8 mouse cellular contexts compared by ENCODE assay signal in genomic region chr11:5062326-5062725, GRCm38 (mm10). TPM values are rescaled to one million over a fixed set of nuclear protein-coding genes. Genes with fewer than 3 reads are reported as not detected.
DNase-seq lines count a peak whose midpoint lies in the region; ATAC-seq lines count a peak whose summit lies in the region.

No protein-coding gene starts in this region.

- intact Hi-C loops in left cerebral cortex, postnatal 4 days (cut with DNase I), result loop anchor here (10.0 kb wide), 1 partner anchor 48 kb away; no protein-coding TSS in a partner anchor

- H3K27ac ChIP-seq in kidney, embryonic 15.5 days, result no peak overlapping the region
- H3K27ac ChIP-seq in embryonic facial prominence, embryonic 11.5 days (replicated peaks; ENCODE audit: low read depth, low read length), result no peak overlapping the region
- no peak overlapping the region for H3K27ac ChIP-seq in intestine, embryonic 16.5 days (ENCODE audit: low read length)
- H3K27ac ChIP-seq in neural tube, embryonic 12.5 days, result no peak overlapping the region

- peak overlapping the region; percentile 44; the same call in 1 of the 2 replicates for H3K9ac ChIP-seq in kidney, embryonic 15.5 days
- 0 out of 2 replicates have a peak overlapping the region, but pooled peaks have one; percentile 28 for H3K9ac ChIP-seq in embryonic facial prominence, embryonic 11.5 days (replicated peaks; ENCODE audit: low read length)
- H3K9ac ChIP-seq in intestine, embryonic 16.5 days (ENCODE audit: low read depth, low read length), result peak overlapping the region; percentile 54
- no peak overlapping the region for H3K9ac ChIP-seq in neural tube, embryonic 12.5 days

- no peak for ATAC-seq in kidney, embryonic 15.5 days (replicated peaks; ENCODE audit: low FRiP score)
- no peak for ATAC-seq in embryonic facial prominence, embryonic 11.5 days (replicated peaks; ENCODE audit: insufficient number of reproducible peaks, low FRiP score, low TSS enrichment, low read depth)
- ATAC-seq in intestine, embryonic 16.5 days, result peak; percentile 2; the same call in 1 of the 2 replicates
- no peak for ATAC-seq in neural tube, embryonic 12.5 days (ENCODE audit: low FRiP score, low read depth)

- H3K9me3 ChIP-seq in kidney, embryonic 15.5 days (replicated peaks), result no peaks in the 10 kb centered on the region
- H3K9me3 ChIP-seq in embryonic facial prominence, embryonic 11.5 days (replicated peaks; ENCODE audit: control insufficient read depth, low read length), result no peaks in the 10 kb centered on the region
- H3K9me3 ChIP-seq in intestine, embryonic 16.5 days (ENCODE audit: control insufficient read depth, low read length), result no peaks in the 10 kb centered on the region
- no peaks in the 10 kb centered on the region for H3K9me3 ChIP-seq in neural tube, embryonic 12.5 days

- no peak for DNase-seq in kidney, postnatal 14 days
- no peak for DNase-seq in embryonic facial prominence, embryonic 11.5 days (ENCODE audit: low spot score)
- no peak for DNase-seq in left cerebral cortex, postnatal 4 days
- no peak for DNase-seq in ovary, adult 18-20 months (ENCODE audit: low spot score)
- no peak for DNase-seq in adrenal gland, postnatal 4 days (ENCODE audit: low spot score in 2 of 2)

- H3K36me3 ChIP-seq in kidney, embryonic 15.5 days, result 0 out of 2 replicates have a peak, but pooled peaks cover 3% of the 10 kb centered on the region
- no peaks in the 10 kb centered on the region for H3K36me3 ChIP-seq in embryonic facial prominence, embryonic 11.5 days (replicated peaks; ENCODE audit: control insufficient read depth, insufficient read depth, low read depth, low read length)
- H3K36me3 ChIP-seq in intestine, embryonic 16.5 days (ENCODE audit: control insufficient read depth, insufficient read depth, low read length), result no peaks in the 10 kb centered on the region
- H3K36me3 ChIP-seq in neural tube, embryonic 12.5 days, result no peaks in the 10 kb centered on the region

- WGBS in kidney, embryonic 15.5 days, result 21% methylated on average over 13 of the region's 13 CpGs
- WGBS in embryonic facial prominence, embryonic 11.5 days, result 12% methylated on average over 13 of the region's 13 CpGs
- WGBS in intestine, embryonic 16.5 days, result 28% methylated on average over 13 of the region's 13 CpGs
- WGBS in neural tube, embryonic 12.5 days, result 16% methylated on average over 13 of the region's 13 CpGs

- peaks cover 66% of the 10 kb centered on the region for H3K27me3 ChIP-seq in kidney, embryonic 15.5 days
- peaks cover 69% of the 10 kb centered on the region for H3K27me3 ChIP-seq in embryonic facial prominence, embryonic 11.5 days (ENCODE audit: control insufficient read depth, insufficient read depth, low read length)
- peaks cover 35% of the 10 kb centered on the region for H3K27me3 ChIP-seq in intestine, embryonic 16.5 days (replicated peaks; ENCODE audit: control insufficient read depth, insufficient read depth, low read length)
- peaks cover 75% of the 10 kb centered on the region for H3K27me3 ChIP-seq in neural tube, embryonic 12.5 days (replicated peaks)

- H3K4me2 ChIP-seq in kidney, embryonic 15.5 days, result peak overlapping the region; percentile 78
- peak overlapping the region; percentile 71 for H3K4me2 ChIP-seq in embryonic facial prominence, embryonic 11.5 days (ENCODE audit: low read depth, low read length)
- peak overlapping the region; percentile 76 for H3K4me2 ChIP-seq in intestine, embryonic 16.5 days (ENCODE audit: low read depth, low read length)
- peak overlapping the region; percentile 64 for H3K4me2 ChIP-seq in neural tube, embryonic 12.5 days (replicated peaks)

- H3K4me1 ChIP-seq in kidney, embryonic 15.5 days, result peaks cover 74% of the 10 kb centered on the region
- peaks cover 17% of the 10 kb centered on the region for H3K4me1 ChIP-seq in embryonic facial prominence, embryonic 11.5 days (ENCODE audit: control insufficient read depth, insufficient read depth, low read length)
- H3K4me1 ChIP-seq in intestine, embryonic 16.5 days (ENCODE audit: control insufficient read depth, insufficient read depth, low read length), result peaks cover 48% of the 10 kb centered on the region
- H3K4me1 ChIP-seq in neural tube, embryonic 12.5 days, result peaks cover 55% of the 10 kb centered on the region

- H3K4me3 ChIP-seq in kidney, embryonic 15.5 days (replicated peaks), result peak overlapping the region; percentile 41
- peak overlapping the region; percentile 23 for H3K4me3 ChIP-seq in embryonic facial prominence, embryonic 11.5 days (ENCODE audit: low read depth, low read length)
- peak overlapping the region; percentile 46 for H3K4me3 ChIP-seq in intestine, embryonic 16.5 days (ENCODE audit: low read length)
- H3K4me3 ChIP-seq in neural tube, embryonic 12.5 days, result peak overlapping the region; percentile 29

RNA-seq across cellular contexts. Expression of gene Gas2l1, which starts 2.8 kb away (rescaled TPM):
- polyA plus RNA-seq in kidney, embryonic 15.5 days (2015; fragmentation: Nextera tagmentation; extraction: Ambion mirVana), result 33.1 and 34.6 TPM in 2 replicates
- polyA plus RNA-seq in embryonic facial prominence, embryonic 11.5 days (2014; fragmentation: Nextera tagmentation; extraction: Ambion mirVana), result 24.1 and 27.8 TPM in 2 replicates
- 17.5 and 21.0 TPM in 2 replicates for polyA plus RNA-seq in intestine, embryonic 16.5 days (2015; fragmentation: Nextera tagmentation; extraction: Ambion mirVana)
- 36.5 and 39.9 TPM in 2 replicates for polyA plus RNA-seq in neural tube, embryonic 12.5 days (2016; fragmentation: Nextera tagmentation; extraction: Ambion mirVana)
- 10 to 100 TPM; 37.8 to 42.0 TPM for total RNA-seq in left cerebral cortex, postnatal 4 days (2021)
- total RNA-seq in adrenal gland, postnatal 4 days (2021), result 10 to 100 TPM; 39.2 to 39.8 TPM

RNA-seq across cellular contexts. Expression of gene Rasl10a, which starts 4.4 kb away (rescaled TPM):
- polyA plus RNA-seq in kidney, embryonic 15.5 days (2015; fragmentation: Nextera tagmentation; extraction: Ambion mirVana), result 2.8 and 4.2 TPM in 2 replicates
- polyA plus RNA-seq in embryonic facial prominence, embryonic 11.5 days (2014; fragmentation: Nextera tagmentation; extraction: Ambion mirVana), result 0.49 and 0.63 TPM in 2 replicates
- 0.69 and 0.71 TPM in 2 replicates for polyA plus RNA-seq in intestine, embryonic 16.5 days (2015; fragmentation: Nextera tagmentation; extraction: Ambion mirVana)
- 0.75 and 0.92 TPM in 2 replicates for polyA plus RNA-seq in neural tube, embryonic 12.5 days (2016; fragmentation: Nextera tagmentation; extraction: Ambion mirVana)
- total RNA-seq in left cerebral cortex, postnatal 4 days (2021), result 10 to 100 TPM; 20.0 to 20.1 TPM
- 1 to 10 TPM in 1 of 2 experiments, under 1 TPM in 1; 0.65 to 1.2 TPM for total RNA-seq in adrenal gland, postnatal 4 days (2021)

RNA-seq across cellular contexts. Expression of gene Rhbdd3, which starts 36.4 kb away (rescaled TPM):
- 26.4 and 31.9 TPM in 2 replicates for polyA plus RNA-seq in kidney, embryonic 15.5 days (2015; fragmentation: Nextera tagmentation; extraction: Ambion mirVana)
- polyA plus RNA-seq in embryonic facial prominence, embryonic 11.5 days (2014; fragmentation: Nextera tagmentation; extraction: Ambion mirVana), result 15.3 and 21.4 TPM in 2 replicates
- 27.8 and 32.5 TPM in 2 replicates for polyA plus RNA-seq in intestine, embryonic 16.5 days (2015; fragmentation: Nextera tagmentation; extraction: Ambion mirVana)
- polyA plus RNA-seq in neural tube, embryonic 12.5 days (2016; fragmentation: Nextera tagmentation; extraction: Ambion mirVana), result 26.7 and 26.9 TPM in 2 replicates
- 10 to 100 TPM; 26.1 to 28.1 TPM for total RNA-seq in left cerebral cortex, postnatal 4 days (2021)
- 10 to 100 TPM; 29.5 to 34.1 TPM for total RNA-seq in adrenal gland, postnatal 4 days (2021)

RNA-seq across cellular contexts. Expression of gene Ewsr1, which starts 36.7 kb away (rescaled TPM):
- 788 and 840 TPM in 2 replicates for polyA plus RNA-seq in kidney, embryonic 15.5 days (2015; fragmentation: Nextera tagmentation; extraction: Ambion mirVana)
- 437 and 443 TPM in 2 replicates for polyA plus RNA-seq in embryonic facial prominence, embryonic 11.5 days (2014; fragmentation: Nextera tagmentation; extraction: Ambion mirVana)
- polyA plus RNA-seq in intestine, embryonic 16.5 days (2015; fragmentation: Nextera tagmentation; extraction: Ambion mirVana), result 499 and 529 TPM in 2 replicates
- 819 and 832 TPM in 2 replicates for polyA plus RNA-seq in neural tube, embryonic 12.5 days (2016; fragmentation: Nextera tagmentation; extraction: Ambion mirVana)
- total RNA-seq in left cerebral cortex, postnatal 4 days (2021), result 100 to 1,000 TPM; 380 to 389 TPM
- 100 to 1,000 TPM; 523 to 585 TPM for total RNA-seq in adrenal gland, postnatal 4 days (2021)
